Mouse (Mus musculus) kidney, adult 8-10 months (tissue): ENCODE data around the gene Sstr3.

Source experiments
- DNase-seq, 2 experiments: peaks; one replicate each; pipeline ENCODE4 v3.0.0; 2022

Gene Sstr3

DNA sequence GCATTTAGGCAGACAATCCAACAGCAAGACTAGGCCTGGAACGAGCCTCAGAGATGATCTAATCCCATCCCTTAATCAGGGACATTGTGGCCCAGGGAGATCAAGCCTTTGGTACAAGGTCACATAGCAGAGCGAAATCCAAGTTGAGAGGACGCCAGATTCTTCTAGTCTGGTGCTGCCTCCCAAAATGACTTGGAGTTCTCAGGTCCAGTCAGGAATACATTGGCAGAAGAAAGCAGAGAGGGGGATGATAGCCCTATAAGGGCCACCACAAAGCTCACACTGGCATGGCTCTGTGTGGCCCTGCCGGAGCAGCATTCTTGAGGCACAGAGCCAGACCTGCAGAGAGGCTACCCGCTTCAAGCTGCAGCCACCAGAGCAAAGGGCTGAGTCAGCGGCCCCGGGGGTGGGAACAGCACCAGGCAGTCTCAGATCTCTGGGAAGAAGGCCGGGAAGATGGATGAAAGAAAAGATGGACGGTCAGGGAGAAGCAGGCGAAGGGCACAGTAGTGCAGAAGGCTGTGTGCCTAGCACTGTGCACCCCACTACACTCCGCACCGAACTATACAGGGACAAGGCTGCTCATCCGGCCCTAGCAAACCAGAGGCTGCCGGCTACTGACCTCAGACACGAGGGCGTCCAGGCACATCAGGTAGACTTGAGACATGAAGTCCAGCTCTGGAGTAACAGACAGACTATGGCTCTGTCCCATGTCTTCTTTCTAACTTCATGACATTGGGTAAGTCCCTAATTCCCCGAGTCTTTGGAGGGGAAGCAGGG, 13.6 kb downstream of the Sstr3 start, which contains the start of gene C1qtnf6:
Gene C1qtnf6, minus strand, starts transcription at position 746 of the 780 bp plus-strand sequence.
- DNase-seq = peak; percentile 52 to 69

DNA sequence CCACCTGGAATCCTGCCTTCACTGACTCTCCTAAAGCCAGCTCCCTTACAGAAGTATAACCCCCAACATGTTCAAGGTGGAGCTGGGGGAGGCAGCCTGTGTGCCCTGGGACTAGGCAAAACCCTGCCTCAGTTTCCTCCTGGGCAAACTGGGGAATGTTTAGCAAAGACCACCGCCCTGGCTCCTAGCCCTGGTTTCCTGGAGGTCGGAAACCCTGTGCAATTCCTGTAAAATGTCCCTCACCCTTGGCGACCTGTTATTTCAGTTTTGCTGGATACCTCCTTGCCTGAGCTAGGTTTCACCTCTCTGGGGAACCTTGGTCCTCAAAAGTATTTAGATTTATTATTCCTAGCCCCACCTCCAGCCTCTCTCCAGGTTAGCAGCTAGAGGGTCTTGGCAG, 14.3 kb downstream of the Sstr3 start:
- DNase-seq = no peak

GRCm38 (mm10) chr15:78529428-78529990, 15.0 kb downstream of the Sstr3 start:
- peak; percentile 55 to 56 for DNase-seq

GRCm38 (mm10) chr15:78528726-78529411, 15.6 kb downstream of the Sstr3 start:
- DNase-seq = peak; percentile 29 to 51

GRCm38 (mm10) chr15:78527973-78528372, 16.5 kb downstream of the Sstr3 start:
- DNase-seq = peak; percentile 21 to 22

- DNase-seq = no peak
Measured at GRCm38 (mm10) chr15:78524163-78524562, 20.3 kb downstream of the Sstr3 start.

DNA sequence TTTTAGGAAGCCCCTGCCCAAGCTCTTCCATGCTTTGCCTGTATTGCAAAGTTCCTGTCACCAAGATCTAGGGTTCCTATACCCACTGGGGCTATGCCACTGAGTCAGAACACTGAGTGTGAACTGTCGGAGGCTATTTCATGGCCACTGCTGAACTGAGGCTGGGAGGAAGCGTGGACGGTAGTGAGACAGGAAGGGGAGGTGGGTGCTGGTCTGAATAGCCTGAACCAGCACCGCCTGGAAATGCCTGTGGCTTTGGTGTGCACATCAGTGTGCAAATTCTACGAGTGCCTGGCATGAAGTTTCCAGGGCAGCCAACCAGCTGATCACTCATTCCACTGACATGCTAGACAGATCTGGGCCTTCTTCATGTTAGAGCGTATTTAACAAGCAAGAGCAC, 22.6 kb downstream of the Sstr3 start:
- no peak for DNase-seq

GRCm38 (mm10) chr15:78521331-78521730, 23.2 kb downstream of the Sstr3 start:
- no peak for DNase-seq

- DNase-seq = peak; percentile 35 to 44
Measured at GRCm38 (mm10) chr15:78520112-78520715, 24.3 kb downstream of the Sstr3 start.

GRCm38 (mm10) chr15:78518221-78518620, 26.3 kb downstream of the Sstr3 start:
- DNase-seq = no peak

- DNase-seq = no peak
Measured at GRCm38 (mm10) chr15:78515759-78516158, 28.7 kb downstream of the Sstr3 start.

- peak; percentile 65 to 85 for DNase-seq
Measured at GRCm38 (mm10) chr15:78514393-78515146, 29.9 kb downstream of the Sstr3 start.

DNA sequence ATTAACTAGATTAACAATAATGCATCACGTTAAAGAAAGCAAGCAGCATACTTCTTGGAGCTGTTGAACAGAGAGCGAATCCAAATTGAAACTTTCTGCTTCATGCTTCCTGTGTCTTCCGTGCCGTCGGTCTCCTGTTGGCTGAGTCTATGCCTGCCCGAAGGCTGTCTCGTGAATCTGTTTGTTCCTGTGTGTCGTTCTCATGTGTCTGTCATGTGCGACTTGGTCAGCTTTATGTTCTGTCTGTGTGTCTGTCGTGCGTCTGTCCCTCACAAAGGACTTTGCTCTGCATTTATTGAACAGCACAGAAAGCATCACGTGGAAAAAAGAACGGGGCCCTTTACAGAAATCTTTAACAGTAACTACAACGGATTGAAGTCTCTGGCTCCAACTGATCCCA, 31.5 kb downstream of the Sstr3 start:
- no peak for DNase-seq

DNA sequence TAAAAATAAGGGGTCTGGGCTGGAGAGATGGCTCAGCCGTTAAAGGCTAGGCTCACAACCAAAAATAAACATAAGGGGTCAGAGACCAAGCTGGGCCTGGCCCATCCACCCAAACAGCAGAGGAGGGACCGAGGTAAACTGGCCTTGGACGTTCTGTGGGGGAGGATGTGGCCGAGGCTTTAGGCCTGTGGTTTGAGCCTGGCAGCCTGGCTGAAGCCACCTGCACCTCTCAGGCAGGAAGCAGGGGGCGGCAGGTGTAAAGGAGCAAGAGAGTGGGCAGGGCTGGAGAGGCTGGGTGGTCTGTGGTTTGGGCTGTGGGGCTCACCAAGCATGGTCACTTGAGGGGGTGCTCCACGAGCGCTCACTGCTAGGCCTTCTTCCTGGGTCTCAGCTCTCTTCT, 32.5 kb downstream of the Sstr3 start:
- DNase-seq = no peak

DNA sequence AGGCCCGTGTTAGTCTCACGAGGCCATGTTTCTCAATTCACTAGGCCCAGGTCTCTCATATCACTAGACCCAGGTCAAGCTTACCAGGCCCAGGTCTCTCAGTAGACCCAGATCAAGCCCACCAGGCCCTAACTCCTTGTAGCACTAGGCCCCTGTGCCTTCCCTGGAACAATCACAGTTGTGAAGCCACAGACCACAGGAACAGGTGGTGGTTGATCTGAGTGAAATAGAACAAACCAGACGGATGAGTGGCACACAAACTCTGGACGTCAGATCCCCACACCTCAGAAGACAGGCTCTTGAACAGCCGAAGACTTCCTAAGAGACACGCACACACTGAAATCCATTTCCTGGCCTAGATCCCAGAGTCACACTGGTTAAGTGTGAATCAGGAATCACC, 33.7 kb downstream of the Sstr3 start:
- no peak for DNase-seq

- DNase-seq = no peak
Measured at GRCm38 (mm10) chr15:78510121-78510576, 34.3 kb downstream of the Sstr3 start.

GRCm38 (mm10) chr15:78509297-78509899, 35.1 kb downstream of the Sstr3 start:
- no peak for DNase-seq

DNA sequence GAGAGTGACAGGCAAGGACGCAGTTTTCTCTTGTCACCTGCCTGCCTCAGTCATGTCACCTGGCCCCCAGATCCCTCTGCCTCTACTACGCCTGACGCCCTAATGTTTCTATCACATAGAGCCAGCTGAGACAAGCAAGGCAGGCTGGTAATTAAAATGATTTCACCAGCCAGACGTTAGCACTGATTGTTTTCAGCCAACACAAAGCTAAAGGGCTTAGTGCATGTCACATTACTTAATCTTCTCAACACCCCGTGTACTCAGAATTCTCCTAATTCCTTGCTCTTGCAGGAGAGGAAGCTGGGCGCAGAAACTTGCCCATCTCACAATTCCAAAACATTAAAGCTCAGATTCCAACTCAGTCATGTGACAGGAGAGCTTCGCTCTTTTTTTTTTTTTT, 36.0 kb downstream of the Sstr3 start:
- no peak for DNase-seq

DNA sequence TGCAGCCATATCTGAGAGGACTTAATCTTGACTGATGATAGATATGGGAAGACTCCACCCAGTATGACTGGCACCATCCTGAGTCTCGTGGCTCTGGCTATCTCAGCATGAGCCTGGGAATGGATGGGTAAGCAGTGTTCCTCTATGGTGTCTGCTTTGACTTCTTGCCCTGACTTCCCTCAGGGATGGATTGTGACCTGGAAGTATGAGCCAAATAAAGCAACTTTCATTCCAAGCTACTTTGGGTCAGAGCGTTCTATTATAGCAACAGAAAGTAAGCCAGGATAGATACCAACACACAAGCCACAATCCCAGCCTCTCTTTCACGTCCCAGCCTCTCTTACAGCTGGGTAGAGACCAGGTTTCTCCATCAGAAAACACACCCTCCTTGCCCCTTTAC, 38.9 kb downstream of the Sstr3 start:
- no peak for DNase-seq

DNA sequence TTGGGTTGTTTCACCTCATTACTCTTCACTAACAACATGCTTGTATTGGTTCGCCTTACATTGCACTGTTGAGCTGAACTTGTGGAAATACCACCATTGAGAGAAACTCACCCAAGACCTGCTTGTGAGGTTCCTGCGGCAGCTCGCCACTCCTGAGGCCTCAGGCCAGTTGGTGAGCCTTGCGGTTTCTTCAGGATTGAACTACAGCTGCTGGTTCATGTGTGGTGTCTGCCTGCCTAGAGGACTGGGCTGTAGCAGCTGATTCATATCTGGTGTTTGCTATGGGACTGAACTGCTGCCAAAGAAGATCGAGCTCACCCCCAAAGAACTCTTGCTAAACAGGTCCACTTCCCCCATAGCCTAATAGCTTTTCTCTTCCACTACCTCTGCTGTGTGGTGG, 39.7 kb downstream of the Sstr3 start:
- DNase-seq = no peak

DNA sequence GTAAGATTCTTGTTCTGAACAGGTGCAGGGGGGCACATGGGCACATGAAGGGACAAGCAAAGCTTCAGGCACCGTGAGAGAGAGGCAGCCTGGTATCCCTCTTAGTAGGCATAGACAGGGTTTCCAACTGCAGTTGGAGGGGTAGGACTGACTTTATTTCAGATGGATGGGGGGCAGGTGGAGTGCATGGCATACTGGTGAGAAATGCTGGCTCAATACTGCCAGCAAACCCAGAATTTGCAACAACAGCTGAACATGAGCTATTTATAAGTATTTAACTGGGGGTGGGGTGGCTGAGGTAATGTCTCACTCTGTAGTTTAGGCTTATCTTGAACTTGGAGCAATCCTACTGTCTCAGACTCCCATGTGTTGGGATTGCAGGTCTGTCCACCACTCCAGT, 40.5 kb downstream of the Sstr3 start:
- no peak for DNase-seq

GRCm38 (mm10) chr15:78502437-78503132, 41.9 kb downstream of the Sstr3 start:
- no peak for DNase-seq
